Mouse (Mus musculus) cerebellum, adult 2 months (tissue): ENCODE data around the gene Tsc22d1.

Source experiments
- CTCF ChIP-seq: fragments of 200-500 bp; IDR thresholded peaks from 2 replicates; pipeline ENCODE4 v1.5.1; 2011; ENCODE audit warnings: low read depth, mild to moderate bottlenecking, control low read depth, low read length, moderate library complexity, borderline replicate concordance; ENCODE audit not compliant: insufficient read depth
- POLR2A ChIP-seq: fragments of 200-500 bp; IDR thresholded peaks from 2 replicates; pipeline ENCODE4 v1.6.1; 2011; ENCODE audit warnings: low read length, control low read depth, borderline replicate concordance; ENCODE audit not compliant: insufficient read depth

GRCm38 (mm10) chr14:76533170-76533815, 118.5 kb downstream of the Tsc22d1 start:
- TF ChIP-seq POLR2A (no peak), CTCF (no peak)
